Mouse (Mus musculus) stomach, embryonic 14.5 days (tissue): ENCODE measurements around the gene Nsun3. TPM values are rescaled to one million over a fixed set of nuclear protein-coding genes. Genes with fewer than 3 reads are reported as not detected.

Source experiments
- ATAC-seq: fragments of 200-750 bp; cut with Nextera tagmentation; 2 replicates; pipeline ENCODE4 v1.8.0; 2017; ENCODE audit warnings: low read depth, moderate TSS enrichment; ENCODE audit not compliant: insufficient number of reproducible peaks, insufficient read depth, low FRiP score
- H3K27ac ChIP-seq: fragments of 300-500 bp; sonication (generic); 2 replicates; pipeline ENCODE4 v1.5.1; 2014; ENCODE audit warnings: mild to moderate bottlenecking, low read length, moderate library complexity, mixed read lengths
- H3K27me3 ChIP-seq: fragments of 300-500 bp; sonication (generic); 2 replicates; pipeline ENCODE4 v1.6.1; 2014; ENCODE audit warnings: low read length, control low read depth, mixed read lengths; ENCODE audit not compliant: control insufficient read depth, insufficient read depth
- H3K36me3 ChIP-seq: fragments of 300-500 bp; sonication (generic); 2 replicates; pipeline ENCODE4 v1.6.1; 2014; ENCODE audit warnings: mild to moderate bottlenecking, control low read depth, low read length, moderate library complexity, mixed read lengths; ENCODE audit not compliant: control insufficient read depth, insufficient read depth
- H3K4me1 ChIP-seq: fragments of 300-500 bp; sonication (generic); 2 replicates; pipeline ENCODE4 v1.6.1; 2014; ENCODE audit warnings: low read length, control low read depth, mixed read lengths; ENCODE audit not compliant: control insufficient read depth, insufficient read depth
- H3K4me2 ChIP-seq: fragments of 300-500 bp; sonication (generic); replicated peaks from 2 replicates; pipeline ENCODE4 v1.6.1; 2014; ENCODE audit warnings: low read depth, low read length, control low read depth
- H3K4me3 ChIP-seq: fragments of 300-500 bp; sonication (generic); 2 replicates; pipeline ENCODE4 v1.5.1; 2014; ENCODE audit warnings: low read depth, low read length, control low read depth
- H3K9ac ChIP-seq: fragments of 300-500 bp; sonication (generic); replicated peaks from 2 replicates; pipeline ENCODE4 v1.6.1; 2014; ENCODE audit warnings: low read depth, mild to moderate bottlenecking, control low read depth, low read length, moderate library complexity, mixed read lengths
- H3K9me3 ChIP-seq: fragments of 300-500 bp; sonication (generic); 2 replicates; pipeline ENCODE4 v1.6.1; 2016; ENCODE audit warnings: low read depth, low read length, control low read depth; ENCODE audit not compliant: control insufficient read depth
- WGBS: fragments of 180-500 bp; shearing (Covaris S2); extraction: QIAGEN DNeasy Blood & Tissue Kit; methylation state at CpG from one replicate; pipeline ENCODE4 v1.1.7; 2014; 5-methylcytosine and 5-hydroxymethylcytosine counted together
- polyA plus RNA-seq: library from polyadenylated mRNA; unstranded; fragments of >200 nt; fragmentation: Nextera tagmentation; extraction: Ambion mirVana; gene quantifications from 2 replicates; pipeline ENCODE4 v1.2.1, GENCODE M21; 2014

Gene Nsun3
- polyA plus RNA-seq, 1 experiment from 2014 or later = 10.0 TPM

GRCm38 (mm10) chr16:62810855-62811254 lies 24.2 kb upstream of the Nsun3 start:
- 84% methylated on average over 4 of the region's 4 CpGs for WGBS
- H3K4me3 ChIP-seq = no peak overlapping the region
- no peak for ATAC-seq
- H3K36me3 ChIP-seq = no peaks in the 10 kb centered on the region
- H3K27me3 ChIP-seq = no peaks in the 10 kb centered on the region
- no peak overlapping the region for H3K27ac ChIP-seq
- no peaks in the 10 kb centered on the region for H3K9me3 ChIP-seq
- no peaks in the 10 kb centered on the region; the same call in 1 of the 2 replicates for H3K4me1 ChIP-seq
- no peak overlapping the region for H3K4me2 ChIP-seq
- no peak overlapping the region for H3K9ac ChIP-seq

DNA sequence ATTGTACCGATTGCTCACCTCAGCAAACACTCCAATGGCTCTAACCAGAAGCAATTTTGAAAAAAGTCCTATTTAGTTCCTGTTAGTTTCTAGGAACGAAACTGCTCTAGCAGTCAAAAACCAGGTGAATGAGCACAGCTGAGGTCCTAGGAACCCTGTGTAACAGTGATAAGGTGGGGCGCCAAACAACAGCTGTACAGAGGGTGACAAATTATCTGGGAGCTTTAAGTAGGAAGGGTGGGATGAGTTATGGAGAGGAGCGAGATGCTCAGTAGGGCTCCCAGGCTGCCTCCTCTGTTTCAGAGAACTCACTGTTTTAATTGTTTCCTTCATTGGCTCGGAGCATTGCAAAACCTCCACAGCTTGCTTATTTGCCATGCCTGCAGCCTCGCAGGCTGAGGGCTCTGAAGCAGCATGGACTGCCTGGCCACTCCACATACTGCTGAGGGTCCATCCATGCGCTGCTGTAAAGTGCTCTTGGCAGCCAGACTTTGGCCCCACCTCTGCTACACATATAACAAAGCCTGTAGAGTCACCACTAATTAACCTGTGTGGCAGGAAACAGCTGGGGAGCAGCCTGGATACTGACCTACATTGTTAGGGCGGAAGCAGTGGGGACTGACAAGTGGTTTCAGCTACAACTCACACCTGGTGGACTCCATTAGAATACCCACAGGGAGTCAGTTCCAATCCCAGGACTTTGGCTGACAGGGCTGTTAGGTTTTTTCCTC lies 20.8 kb upstream of the Nsun3 start:
- no peaks in the 10 kb centered on the region for H3K4me1 ChIP-seq

GRCm38 (mm10) chr16:62804621-62805020 lies 18.0 kb upstream of the Nsun3 start:
- WGBS = 93% methylated on average over 3 of the region's 3 CpGs
- 0 out of 2 replicates have a peak, but pooled peaks cover 3% of the 10 kb centered on the region for H3K36me3 ChIP-seq
- H3K9ac ChIP-seq = no peak overlapping the region
- no peak overlapping the region for H3K27ac ChIP-seq
- H3K4me2 ChIP-seq = no peak overlapping the region
- no peak for ATAC-seq
- no peaks in the 10 kb centered on the region for H3K4me1 ChIP-seq
- H3K9me3 ChIP-seq = no peaks in the 10 kb centered on the region
- H3K27me3 ChIP-seq = no peaks in the 10 kb centered on the region
- H3K4me3 ChIP-seq = no peak overlapping the region

More for the DNA sequence above, 20.8 kb upstream of the Nsun3 start:
- H3K27me3 ChIP-seq = no peaks in the 10 kb centered on the region
- H3K9me3 ChIP-seq = no peaks in the 10 kb centered on the region
- 0 out of 2 replicates have a peak, but pooled peaks cover 3% of the 10 kb centered on the region for H3K36me3 ChIP-seq
- 50% methylated on average over 8 of the region's 8 CpGs for WGBS
- no peak overlapping the region for H3K4me3 ChIP-seq
- peak; percentile 65 for ATAC-seq
- H3K27ac ChIP-seq = peak overlapping the region; percentile 0; the same call in 1 of the 2 replicates
- H3K4me2 ChIP-seq = no peak overlapping the region
- H3K9ac ChIP-seq = no peak overlapping the region

DNA sequence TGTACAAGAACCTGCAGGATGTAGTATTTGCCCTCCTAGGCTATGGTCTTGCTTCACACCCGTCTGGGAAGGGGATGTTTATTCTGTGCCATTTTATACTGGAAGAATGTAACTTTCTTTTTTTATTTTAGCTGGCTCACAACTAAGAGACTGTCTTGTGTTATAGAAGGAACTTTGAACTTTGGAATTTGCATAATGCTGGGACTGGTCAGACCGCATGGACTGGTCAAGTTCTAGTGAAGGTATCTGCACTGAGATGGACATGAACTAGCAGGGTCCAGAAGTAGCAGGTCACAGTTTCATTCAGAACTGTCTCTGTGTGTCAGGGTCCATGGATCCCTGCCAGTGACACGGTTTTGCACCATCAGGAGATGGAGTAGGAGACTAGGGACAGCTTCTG lies 13.2 kb upstream of the Nsun3 start:
- Histone ChIP-seq H3K9ac (no peak overlapping the region), H3K4me1 (no peaks in the 10 kb centered on the region), H3K4me2 (no peak overlapping the region), H3K27ac (no peak overlapping the region), H3K4me3 (no peak overlapping the region), H3K27me3 (no peaks in the 10 kb centered on the region), H3K9me3 (no peaks in the 10 kb centered on the region), H3K36me3 (peaks cover 3% of the 10 kb centered on the region; the same call in 1 of the 2 replicates)
- ATAC-seq = no peak
- WGBS = 83% methylated on average over 3 of the region's 3 CpGs

- no peak for ATAC-seq
- WGBS = 78% methylated on average over 4 of the region's 4 CpGs
- H3K9me3 ChIP-seq = no peaks in the 10 kb centered on the region
- no peaks in the 10 kb centered on the region for H3K4me1 ChIP-seq
- no peak overlapping the region for H3K4me3 ChIP-seq
- no peak overlapping the region for H3K9ac ChIP-seq
- peak overlapping the region; percentile 7; the same call in 1 of the 2 replicates for H3K27ac ChIP-seq
- peaks cover 3% of the 10 kb centered on the region; the same call in 1 of the 2 replicates for H3K36me3 ChIP-seq
- no peaks in the 10 kb centered on the region for H3K27me3 ChIP-seq
- H3K4me2 ChIP-seq = no peak overlapping the region
Observed at GRCm38 (mm10) chr16:62799426-62799825, 12.8 kb upstream of the Nsun3 start.

GRCm38 (mm10) chr16:62798808-62799207 lies 12.2 kb upstream of the Nsun3 start:
- H3K4me2 ChIP-seq = no peak overlapping the region
- H3K36me3 ChIP-seq = peaks cover 2% of the 10 kb centered on the region; the same call in 1 of the 2 replicates
- H3K4me3 ChIP-seq = no peak overlapping the region
- H3K9ac ChIP-seq = no peak overlapping the region
- no peaks in the 10 kb centered on the region for H3K4me1 ChIP-seq
- WGBS = 86% methylated on average over 3 of the region's 3 CpGs
- H3K9me3 ChIP-seq = no peaks in the 10 kb centered on the region
- peak overlapping the region; percentile 7; the same call in 1 of the 2 replicates for H3K27ac ChIP-seq
- H3K27me3 ChIP-seq = no peaks in the 10 kb centered on the region
- ATAC-seq = no peak

DNA sequence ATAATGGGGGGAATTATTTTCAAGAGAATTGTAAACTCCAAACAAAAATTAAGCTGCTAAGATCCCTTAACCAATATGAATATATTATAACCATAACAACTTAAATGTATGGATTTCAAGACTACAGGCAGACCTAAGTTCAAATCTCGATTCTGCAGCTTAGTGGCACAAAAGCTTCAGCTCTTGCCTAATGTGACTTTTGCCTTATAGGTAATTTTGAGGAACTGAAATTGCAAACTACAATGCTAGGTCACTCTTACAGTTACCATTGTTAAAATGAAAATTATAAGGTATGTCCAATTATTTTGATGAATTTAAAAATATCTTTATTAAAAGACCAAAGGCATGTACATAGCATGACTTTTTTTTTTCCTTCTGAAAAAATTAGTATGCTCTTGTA lies 10.0 kb upstream of the Nsun3 start:
- no peak overlapping the region for H3K9ac ChIP-seq
- H3K4me2 ChIP-seq = no peak overlapping the region
- no peaks in the 10 kb centered on the region; the same call in 1 of the 2 replicates for H3K36me3 ChIP-seq
- no peak overlapping the region for H3K27ac ChIP-seq
- H3K4me1 ChIP-seq = no peaks in the 10 kb centered on the region
- no peaks in the 10 kb centered on the region for H3K9me3 ChIP-seq
- no peaks in the 10 kb centered on the region for H3K27me3 ChIP-seq
- no peak for ATAC-seq
- no peak overlapping the region for H3K4me3 ChIP-seq
- 74% methylated on average over 1 of the region's 1 CpGs for WGBS

GRCm38 (mm10) chr16:62782229-62782628 lies 4.4 kb downstream of the Nsun3 start:
- Histone ChIP-seq H3K27me3 (no peaks in the 10 kb centered on the region), H3K4me2 (no peak overlapping the region), H3K9ac (no peak overlapping the region), H3K4me3 (no peak overlapping the region), H3K36me3 (no peaks in the 10 kb centered on the region; the same call in 1 of the 2 replicates), H3K4me1 (peaks cover 3% of the 10 kb centered on the region; the same call in 1 of the 2 replicates), H3K9me3 (no peaks in the 10 kb centered on the region), H3K27ac (no peak overlapping the region)
- WGBS = 60% methylated on average over 5 of the region's 5 CpGs
- no peak for ATAC-seq
